Mouse (Mus musculus) midbrain, embryonic 15.5 days (tissue): ENCODE data around the gene Rnls. TPM values are rescaled to one million over a fixed set of nuclear protein-coding genes. Genes with fewer than 3 reads are reported as not detected.

ENCODE experiments used
- ATAC-seq: fragments of 200-750 bp; cut with Nextera tagmentation; replicated peaks from 2 replicates; pipeline ENCODE4 v1.8.0; 2017; ENCODE audit warnings: moderate TSS enrichment
- H3K27ac ChIP-seq: fragments of 300-500 bp; sonication (generic); 2 replicates; pipeline ENCODE4 v1.5.1; 2015; ENCODE audit warnings: mild to moderate bottlenecking, inconsistent platforms
- H3K27me3 ChIP-seq: fragments of 300-500 bp; sonication (generic); replicated peaks from 2 replicates; pipeline ENCODE4 v1.6.1; 2015; ENCODE audit warnings: inconsistent platforms
- H3K36me3 ChIP-seq: fragments of 300-500 bp; sonication (generic); replicated peaks from 2 replicates; pipeline ENCODE4 v1.6.1; 2015; ENCODE audit warnings: inconsistent platforms
- H3K4me1 ChIP-seq: fragments of 300-500 bp; sonication (generic); 2 replicates; pipeline ENCODE4 v1.6.1; 2015; ENCODE audit warnings: inconsistent platforms
- H3K4me2 ChIP-seq: fragments of 300-500 bp; sonication (generic); 2 replicates; pipeline ENCODE4 v1.6.1; 2015; ENCODE audit warnings: inconsistent platforms, mild to moderate bottlenecking, moderate library complexity
- H3K4me3 ChIP-seq: fragments of 300-500 bp; sonication (generic); 2 replicates; pipeline ENCODE4 v1.5.1; 2015; ENCODE audit warnings: mild to moderate bottlenecking, inconsistent platforms
- H3K9ac ChIP-seq: fragments of 300-500 bp; sonication (generic); 2 replicates; pipeline ENCODE4 v1.6.1; 2015; ENCODE audit warnings: mild to moderate bottlenecking, inconsistent platforms
- H3K9me3 ChIP-seq: fragments of 300-500 bp; sonication (generic); 2 replicates; pipeline ENCODE4 v1.6.1; 2016; ENCODE audit warnings: inconsistent platforms
- WGBS: fragments of 180-500 bp; shearing (Covaris S2); methylation state at CpG from one replicate; pipeline ENCODE4 v1.1.7; 2015; ENCODE audit warnings: mixed read lengths; 5-methylcytosine and 5-hydroxymethylcytosine counted together
- polyA plus RNA-seq: library from polyadenylated mRNA; unstranded; fragments of >200 nt; fragmentation: Nextera tagmentation; extraction: Ambion mirVana; gene quantifications from 2 replicates; pipeline ENCODE4 v1.2.1, GENCODE M21; 2015

Gene Rnls
- polyA plus RNA-seq, 1 experiment from 2014 or later, result 10.9 TPM

DNA sequence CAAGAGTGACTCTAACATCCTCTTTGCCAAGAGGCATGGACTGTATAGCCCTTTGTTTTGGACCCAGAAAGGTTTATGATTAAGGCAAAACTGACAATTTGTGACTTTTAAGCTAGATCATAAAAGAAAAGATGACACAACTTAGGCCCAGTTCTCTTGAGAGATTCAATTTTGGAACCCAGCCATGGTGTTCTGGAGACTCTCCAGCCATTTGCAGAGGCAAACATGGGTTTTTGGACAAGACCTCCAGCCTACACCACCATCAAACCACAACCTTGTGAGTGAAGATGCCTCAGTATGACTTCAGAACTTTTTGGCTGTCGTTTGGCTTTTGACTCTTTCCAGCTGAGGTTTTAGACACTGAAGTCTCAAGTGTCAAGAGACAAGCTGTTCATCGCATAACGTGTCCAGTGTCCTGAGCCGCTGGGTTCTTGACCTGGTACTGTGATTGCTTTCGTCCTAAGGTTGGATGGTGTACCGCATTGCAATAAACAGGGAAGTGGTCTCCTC lies 174.2 kb downstream of the Rnls start:
- H3K27me3 ChIP-seq, result no peaks in the 10 kb centered on the region
- no peak for ATAC-seq
- no peak overlapping the region for H3K27ac ChIP-seq
- no peak overlapping the region for H3K4me3 ChIP-seq
- no peaks in the 10 kb centered on the region for H3K9me3 ChIP-seq
- peaks cover 5% of the 10 kb centered on the region for H3K4me1 ChIP-seq
- H3K36me3 ChIP-seq, result no peaks in the 10 kb centered on the region
- no peak overlapping the region for H3K9ac ChIP-seq
- H3K4me2 ChIP-seq, result no peak overlapping the region
- 91% methylated on average over 6 of the region's 6 CpGs for WGBS

DNA sequence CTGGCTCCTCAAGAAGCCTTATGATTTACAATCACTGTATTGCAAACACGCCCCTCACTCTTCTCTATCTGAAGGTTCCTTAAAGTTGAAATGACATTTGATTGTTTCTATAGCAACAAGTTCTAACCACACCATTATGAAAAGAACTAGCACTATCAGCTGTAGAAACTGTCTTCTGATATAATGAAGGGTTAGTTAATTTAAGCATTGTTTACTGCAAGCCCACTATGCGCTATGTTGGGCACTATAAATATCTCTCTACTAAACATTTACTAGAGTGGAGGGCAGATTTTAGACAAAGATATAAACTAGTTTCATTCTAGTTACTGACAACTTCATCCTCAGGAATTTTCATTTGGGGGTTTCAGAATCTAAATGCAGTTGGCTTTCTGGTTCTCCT lies 182.4 kb downstream of the Rnls start:
- no peaks in the 10 kb centered on the region for H3K27me3 ChIP-seq
- no peak overlapping the region for H3K4me2 ChIP-seq
- H3K27ac ChIP-seq, result no peak overlapping the region
- H3K4me3 ChIP-seq, result no peak overlapping the region
- no peak overlapping the region for H3K9ac ChIP-seq
- H3K4me1 ChIP-seq, result no peaks in the 10 kb centered on the region
- no peaks in the 10 kb centered on the region for H3K9me3 ChIP-seq
- ATAC-seq, result no peak
- WGBS, result 89% methylated on average over 2 of the region's 2 CpGs
- no peaks in the 10 kb centered on the region for H3K36me3 ChIP-seq

DNA sequence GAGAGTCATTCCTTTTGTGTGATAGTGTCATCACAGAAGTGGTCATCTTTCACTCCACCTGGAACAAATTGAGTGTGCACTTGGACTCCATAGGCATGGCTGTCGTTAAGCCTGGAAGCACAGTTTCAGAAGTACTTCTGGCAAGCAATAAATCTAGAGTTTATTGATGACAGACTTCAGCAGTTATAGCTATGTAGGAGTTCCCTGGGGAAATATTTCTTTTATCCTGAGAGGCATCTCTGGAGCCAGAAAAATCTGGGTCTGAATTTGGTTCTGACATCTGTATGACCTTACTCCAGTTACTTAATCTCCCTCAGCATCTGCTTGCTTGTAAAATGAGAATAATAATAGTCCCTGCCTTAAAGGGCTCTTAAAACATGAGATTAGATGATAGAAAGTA lies 184.1 kb downstream of the Rnls start:
- H3K4me2 ChIP-seq, result no peak overlapping the region
- H3K27me3 ChIP-seq, result no peaks in the 10 kb centered on the region
- no peak overlapping the region for H3K4me3 ChIP-seq
- H3K27ac ChIP-seq, result no peak overlapping the region
- ATAC-seq, result no peak
- H3K4me1 ChIP-seq, result no peaks in the 10 kb centered on the region
- H3K9ac ChIP-seq, result no peak overlapping the region
- no peaks in the 10 kb centered on the region for H3K9me3 ChIP-seq
- H3K36me3 ChIP-seq, result no peaks in the 10 kb centered on the region
- WGBS, result 80% methylated on average over 1 of the region's 1 CpGs

- H3K9me3 ChIP-seq, result no peaks in the 10 kb centered on the region
- H3K27ac ChIP-seq, result no peak overlapping the region
- no peak overlapping the region for H3K4me2 ChIP-seq
- no peaks in the 10 kb centered on the region for H3K36me3 ChIP-seq
- H3K9ac ChIP-seq, result no peak overlapping the region
- H3K4me1 ChIP-seq, result no peaks in the 10 kb centered on the region
- ATAC-seq, result no peak
- no peak overlapping the region for H3K4me3 ChIP-seq
- 82% methylated on average over 2 of the region's 2 CpGs for WGBS
- no peaks in the 10 kb centered on the region for H3K27me3 ChIP-seq
Measured at GRCm38 (mm10) chr19:33205389-33205788, 186.7 kb downstream of the Rnls start.

DNA sequence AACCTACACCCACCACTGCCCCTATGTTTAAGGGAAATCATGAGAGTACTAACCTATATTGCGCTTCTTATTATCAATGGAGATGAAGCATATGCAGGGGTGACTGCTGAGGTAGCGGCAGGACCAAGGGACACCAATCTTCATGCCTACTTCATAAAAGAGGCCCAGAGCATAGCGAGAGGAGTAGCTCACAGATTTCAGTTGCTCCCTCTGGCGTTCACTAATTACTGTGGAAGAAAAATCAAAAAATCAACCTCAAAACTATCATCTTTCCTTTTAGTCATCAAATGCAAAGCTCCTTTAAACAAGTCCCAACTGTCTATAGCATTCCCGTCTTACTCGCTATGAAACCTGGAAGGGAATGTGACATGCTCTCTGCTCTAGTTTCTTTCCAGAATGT lies 189.7 kb downstream of the Rnls start:
- Histone ChIP-seq H3K4me1 (no peaks in the 10 kb centered on the region), H3K9ac (no peak overlapping the region), H3K9me3 (no peaks in the 10 kb centered on the region), H3K4me2 (no peak overlapping the region), H3K36me3 (no peaks in the 10 kb centered on the region), H3K27me3 (no peaks in the 10 kb centered on the region), H3K27ac (no peak overlapping the region), H3K4me3 (no peak overlapping the region)
- no peak for ATAC-seq
- WGBS, result 86% methylated on average over 6 of the region's 6 CpGs

GRCm38 (mm10) chr19:33201181-33201580 lies 190.9 kb downstream of the Rnls start:
- no peak overlapping the region for H3K4me2 ChIP-seq
- H3K27me3 ChIP-seq, result no peaks in the 10 kb centered on the region
- no peaks in the 10 kb centered on the region for H3K4me1 ChIP-seq
- 81% methylated on average over 4 of the region's 4 CpGs for WGBS
- H3K27ac ChIP-seq, result no peak overlapping the region
- H3K36me3 ChIP-seq, result no peaks in the 10 kb centered on the region
- no peaks in the 10 kb centered on the region for H3K9me3 ChIP-seq
- no peak overlapping the region for H3K9ac ChIP-seq
- H3K4me3 ChIP-seq, result no peak overlapping the region
- ATAC-seq, result no peak

DNA sequence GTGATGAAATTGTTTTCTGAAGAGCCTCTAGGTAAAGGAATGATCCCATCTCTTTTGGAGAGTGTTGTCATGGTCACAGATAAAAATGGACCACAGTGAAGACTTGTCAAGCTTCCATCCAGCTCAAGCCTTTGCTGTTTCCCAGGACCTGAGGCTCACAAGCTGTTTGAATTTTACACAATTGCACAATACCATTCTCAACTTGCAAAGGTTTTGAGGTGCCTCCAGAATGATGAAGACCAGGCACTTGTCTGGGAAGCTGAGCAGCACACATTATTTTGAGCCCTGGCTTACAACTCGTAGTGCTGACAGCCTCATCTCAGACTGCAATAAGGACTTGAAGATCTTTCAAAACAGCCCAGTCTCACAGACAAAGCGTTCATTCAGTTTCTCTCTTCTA lies 200.0 kb downstream of the Rnls start:
- Histone ChIP-seq H3K4me2 (no peak overlapping the region), H3K9me3 (no peaks in the 10 kb centered on the region), H3K27ac (no peak overlapping the region), H3K4me3 (no peak overlapping the region), H3K4me1 (no peaks in the 10 kb centered on the region), H3K36me3 (no peaks in the 10 kb centered on the region), H3K9ac (no peak overlapping the region), H3K27me3 (no peaks in the 10 kb centered on the region)
- ATAC-seq, result no peak
- WGBS, result 61% methylated on average over 2 of the region's 2 CpGs

DNA sequence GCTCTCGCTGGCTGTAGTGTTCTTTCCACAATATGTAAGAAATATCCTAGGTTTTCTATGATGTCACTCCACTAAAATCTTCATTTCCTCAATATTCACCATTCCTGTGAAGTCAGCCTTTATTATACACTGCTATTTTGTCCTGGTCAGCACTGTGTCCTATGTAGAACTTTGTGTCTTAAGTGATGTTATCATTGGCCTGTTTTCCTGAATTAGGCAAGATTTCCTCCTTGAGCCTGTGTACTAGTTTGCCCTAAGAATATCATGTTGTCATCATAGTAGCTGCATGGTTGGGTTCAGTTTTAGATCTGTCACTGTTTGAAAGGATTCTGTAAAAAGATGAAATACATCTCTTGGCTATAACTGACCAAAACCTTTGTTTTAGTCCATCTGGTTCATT lies 203.3 kb downstream of the Rnls start:
- Histone ChIP-seq H3K9ac (no peak overlapping the region), H3K36me3 (no peaks in the 10 kb centered on the region), H3K4me3 (no peak overlapping the region), H3K9me3 (no peaks in the 10 kb centered on the region), H3K4me2 (no peak overlapping the region), H3K27me3 (no peaks in the 10 kb centered on the region), H3K4me1 (no peaks in the 10 kb centered on the region), H3K27ac (no peak overlapping the region)
- 80% methylated on average over 1 of the region's 1 CpGs for WGBS
- ATAC-seq, result no peak

DNA sequence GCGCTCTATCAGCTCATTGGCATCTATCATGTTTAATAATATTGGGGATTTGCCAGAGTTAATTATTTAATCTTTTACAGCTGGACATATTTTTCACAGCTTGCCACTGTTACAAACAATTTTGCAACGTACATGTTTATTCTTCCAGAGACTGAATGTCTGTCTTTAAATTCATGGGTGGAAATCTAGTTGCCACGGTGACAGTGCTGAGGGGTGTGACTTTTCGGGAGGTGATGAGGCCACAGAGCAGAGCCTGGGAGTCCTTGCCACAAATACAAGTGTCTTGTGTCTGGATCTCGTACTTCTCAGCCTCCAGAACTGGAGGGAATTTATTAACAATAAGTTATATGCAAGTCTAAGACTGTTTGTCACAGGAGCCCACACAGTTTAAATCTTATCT lies 212.5 kb downstream of the Rnls start:
- Histone ChIP-seq H3K9me3 (no peaks in the 10 kb centered on the region), H3K4me3 (no peak overlapping the region), H3K9ac (no peak overlapping the region), H3K27me3 (no peaks in the 10 kb centered on the region), H3K27ac (no peak overlapping the region), H3K36me3 (no peaks in the 10 kb centered on the region), H3K4me2 (no peak overlapping the region), H3K4me1 (no peaks in the 10 kb centered on the region)
- WGBS, result 63% methylated on average over 5 of the region's 5 CpGs
- no peak for ATAC-seq

DNA sequence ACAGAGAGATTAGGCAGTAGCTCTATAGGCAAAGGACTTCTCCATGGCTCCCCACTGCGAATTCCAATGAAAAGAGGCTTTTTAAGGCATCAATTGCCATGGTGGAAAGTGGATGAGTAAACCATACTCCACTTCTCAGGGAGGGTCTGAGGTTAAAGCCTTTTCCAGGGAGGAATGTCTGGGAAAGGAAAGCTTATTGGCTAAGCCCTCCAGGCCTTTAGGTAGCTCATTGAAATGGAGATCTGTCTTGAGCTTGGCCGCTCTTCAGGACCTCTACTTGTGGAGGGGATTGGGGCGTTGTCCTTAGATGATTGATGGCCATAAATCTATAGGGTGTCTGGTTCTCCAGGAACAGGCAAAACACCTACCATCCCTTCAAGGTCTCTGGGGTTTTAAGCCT lies 213.2 kb downstream of the Rnls start:
- Histone ChIP-seq H3K9me3 (no peaks in the 10 kb centered on the region), H3K36me3 (no peaks in the 10 kb centered on the region), H3K4me1 (no peaks in the 10 kb centered on the region), H3K9ac (no peak overlapping the region), H3K4me2 (no peak overlapping the region), H3K27me3 (no peaks in the 10 kb centered on the region), H3K4me3 (no peak overlapping the region), H3K27ac (no peak overlapping the region)
- WGBS, result 32% methylated on average over 3 of the region's 3 CpGs
- no peak for ATAC-seq

DNA sequence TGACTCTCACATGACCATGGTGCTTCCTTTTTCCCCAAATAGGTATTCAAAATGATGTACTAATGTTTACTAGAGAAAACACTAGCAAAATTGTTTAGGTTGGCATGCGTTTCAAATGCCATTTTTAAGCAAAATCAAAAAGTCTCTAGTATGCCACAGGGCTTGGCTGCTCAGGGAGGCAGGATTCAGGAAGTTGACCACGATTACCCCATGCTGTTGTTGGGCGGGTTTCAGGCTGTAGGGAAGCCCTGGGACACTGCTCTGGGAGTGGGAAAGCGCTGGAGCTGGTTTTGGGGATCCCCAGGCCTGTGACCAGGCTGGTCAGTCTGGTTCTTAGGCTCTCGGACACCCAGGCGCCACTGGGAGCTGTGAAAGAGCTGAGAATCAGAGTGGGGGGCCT lies 213.7 kb downstream of the Rnls start:
- 40% methylated on average over 6 of the region's 6 CpGs for WGBS
- Histone ChIP-seq H3K4me2 (no peak overlapping the region), H3K27me3 (no peaks in the 10 kb centered on the region), H3K9me3 (no peaks in the 10 kb centered on the region), H3K4me1 (no peaks in the 10 kb centered on the region), H3K27ac (no peak overlapping the region), H3K4me3 (no peak overlapping the region), H3K36me3 (no peaks in the 10 kb centered on the region), H3K9ac (no peak overlapping the region)
- ATAC-seq, result no peak

DNA sequence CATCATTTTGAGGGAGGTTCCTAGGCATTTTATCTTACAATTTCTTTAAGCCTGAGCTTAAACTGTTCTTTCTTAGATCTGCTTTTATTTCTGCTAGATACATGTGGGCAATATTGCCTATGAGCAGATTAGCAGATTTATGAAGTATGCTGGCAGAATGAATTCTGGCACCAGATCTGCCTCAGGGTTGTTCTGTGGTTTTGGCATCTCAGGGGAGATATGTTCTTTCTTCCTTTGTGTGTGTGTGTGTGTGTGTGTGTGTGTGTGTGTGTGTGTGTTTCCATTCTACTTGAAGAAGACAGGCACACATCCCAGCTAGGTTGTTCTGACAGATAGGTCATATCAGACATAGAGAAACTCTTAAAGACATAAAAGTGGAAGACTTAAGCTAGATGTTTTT lies 218.1 kb downstream of the Rnls start:
- H3K9ac ChIP-seq, result no peak overlapping the region
- ATAC-seq, result no peak
- no peak overlapping the region for H3K4me2 ChIP-seq
- H3K9me3 ChIP-seq, result no peaks in the 10 kb centered on the region
- no peaks in the 10 kb centered on the region for H3K27me3 ChIP-seq
- no peaks in the 10 kb centered on the region for H3K36me3 ChIP-seq
- H3K4me1 ChIP-seq, result no peaks in the 10 kb centered on the region
- no peak overlapping the region for H3K27ac ChIP-seq
- H3K4me3 ChIP-seq, result no peak overlapping the region

- no peaks in the 10 kb centered on the region for H3K27me3 ChIP-seq
- no peaks in the 10 kb centered on the region for H3K4me1 ChIP-seq
- H3K4me3 ChIP-seq, result no peak overlapping the region
- H3K36me3 ChIP-seq, result no peaks in the 10 kb centered on the region
- no peak overlapping the region for H3K27ac ChIP-seq
- H3K9ac ChIP-seq, result no peak overlapping the region
- no peak for ATAC-seq
- H3K9me3 ChIP-seq, result no peaks in the 10 kb centered on the region
- H3K4me2 ChIP-seq, result no peak overlapping the region
- WGBS, result 84% methylated on average over 6 of the region's 6 CpGs
Measured at GRCm38 (mm10) chr19:33169881-33170280, 222.2 kb downstream of the Rnls start.
